ENCODE assay signal across 19 mouse cellular contexts in the genomic region with DNA sequence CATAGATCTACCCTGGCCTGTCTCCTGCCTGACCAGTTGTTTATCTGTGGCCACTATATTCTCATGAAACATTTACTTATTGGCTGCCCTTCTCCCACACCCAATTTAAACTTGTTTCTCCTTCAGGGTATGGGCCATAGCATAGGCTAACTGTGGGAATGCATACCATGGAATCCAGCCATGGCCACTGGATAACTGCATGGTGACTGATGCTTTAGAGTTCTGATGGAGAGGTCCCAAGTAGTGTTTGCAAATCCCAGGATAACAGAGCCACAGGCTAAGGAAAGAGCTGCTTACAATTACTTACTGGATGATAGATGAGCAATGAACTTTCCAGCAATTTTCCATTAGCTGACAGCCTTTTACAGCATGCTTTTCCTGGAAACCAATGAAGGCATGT.
DNase-seq lines count a peak whose midpoint lies in the region; ATAC-seq and TF ChIP-seq lines count a peak whose summit lies in the region.
"Had no signal": no experiment of that assay in that cellular context is flagged by ENCODE, and none has a peak within 500 bp of the region (broad histone marks: within the 10 kb centered on the region; RNA-seq: fewer than 3 reads in every experiment).

No protein-coding gene starts in this region.

- no peak for DNase-seq in embryonic facial prominence, embryonic 10.5 days (ENCODE audit: low spot score)
- no peak for DNase-seq in stomach, postnatal 0 days (ENCODE audit: low spot score)
- DNase-seq in gastrocnemius, adult 18-20 months (ENCODE audit: low spot score), result no peak
- DNase-seq: adrenal gland, adult 8-10 months; adrenal gland, postnatal 14 days; adrenal gland, postnatal 36 days; cerebellum, adult 11-12 months; cerebellum, adult 2 months; cerebellum, adult 9-10 months; cerebellum, postnatal 10 days; cerebellum, postnatal 25 days; forebrain, postnatal 0 days had no signal

- no peak for TF ChIP-seq CTCF in stomach, postnatal 0 days (IDR thresholded peaks at IDR 0.05; ENCODE audit: low read depth)

- ATAC-seq in embryonic facial prominence, embryonic 15.5 days (ENCODE audit: insufficient number of reproducible peaks, low FRiP score, low TSS enrichment, low read depth), result peak; percentile 39; the same call in 1 of the 2 replicates
- ATAC-seq in stomach, embryonic 16.5 days (ENCODE audit: insufficient read depth, low FRiP score), result peak; percentile 64; the same call in 1 of the 2 replicates
- ATAC-seq in stomach, postnatal 0 days (ENCODE audit: low FRiP score, low TSS enrichment), result no peak
- ATAC-seq: activated CD4-positive, CD25-positive, alpha-beta regulatory T cell, adult 4 months; forebrain, embryonic 13.5 days; forebrain, embryonic 15.5 days; Patski had no signal

- TF ChIP-seq EP300 in stomach, postnatal 0 days (optimal IDR thresholded peaks at IDR 0.05), result no peak

- no peaks in the 10 kb centered on the region for H3K4me1 ChIP-seq in embryonic facial prominence, embryonic 15.5 days
- H3K4me1 ChIP-seq in embryonic facial prominence, embryonic 10.5 days, result no peaks in the 10 kb centered on the region
- H3K4me1 ChIP-seq in stomach, embryonic 16.5 days (ENCODE audit: control insufficient read depth, insufficient read depth, low read length), result no peaks in the 10 kb centered on the region
- H3K4me1 ChIP-seq in stomach, postnatal 0 days (replicated peaks; ENCODE audit: control insufficient read depth, insufficient read depth), result no peaks in the 10 kb centered on the region
- H3K4me1 ChIP-seq: embryonic facial prominence, embryonic 13.5 days; forebrain, embryonic 13.5 days; forebrain, embryonic 15.5 days had no signal

- no peak overlapping the region for H3K4me3 ChIP-seq in embryonic facial prominence, embryonic 15.5 days (replicated peaks)
- H3K4me3 ChIP-seq in embryonic facial prominence, embryonic 10.5 days, result no peak overlapping the region
- no peak overlapping the region for H3K4me3 ChIP-seq in stomach, embryonic 16.5 days (replicated peaks; ENCODE audit: low read length)
- H3K4me3 ChIP-seq in stomach, postnatal 0 days (ENCODE audit: low read depth, low read length), result no peak overlapping the region
- H3K4me3 ChIP-seq: embryonic facial prominence, embryonic 13.5 days; forebrain, embryonic 13.5 days; forebrain, embryonic 15.5 days had no signal

- H3K27me3 ChIP-seq in embryonic facial prominence, embryonic 15.5 days, result no peaks in the 10 kb centered on the region
- no peaks in the 10 kb centered on the region for H3K27me3 ChIP-seq in embryonic facial prominence, embryonic 10.5 days (replicated peaks; ENCODE audit: low read depth, poor library complexity, severe bottlenecking)
- H3K27me3 ChIP-seq in stomach, embryonic 16.5 days (ENCODE audit: control insufficient read depth, insufficient read depth, low read length), result no peaks in the 10 kb centered on the region
- no peaks in the 10 kb centered on the region for H3K27me3 ChIP-seq in stomach, postnatal 0 days (ENCODE audit: control insufficient read depth, insufficient read depth, low read length)
- H3K27me3 ChIP-seq: embryonic facial prominence, embryonic 13.5 days; forebrain, embryonic 13.5 days; forebrain, embryonic 15.5 days; Patski had no signal

- H3K4me2 ChIP-seq in embryonic facial prominence, embryonic 15.5 days (replicated peaks), result no peak overlapping the region
- H3K4me2 ChIP-seq in stomach, embryonic 16.5 days (ENCODE audit: low read depth, low read length), result no peak overlapping the region
- no peak overlapping the region for H3K4me2 ChIP-seq in stomach, postnatal 0 days (replicated peaks; ENCODE audit: low read depth)
- H3K4me2 ChIP-seq: embryonic facial prominence, embryonic 13.5 days; forebrain, embryonic 13.5 days; forebrain, embryonic 15.5 days had no signal

- no peak overlapping the region for H3K27ac ChIP-seq in embryonic facial prominence, embryonic 15.5 days (replicated peaks)
- no peak overlapping the region for H3K27ac ChIP-seq in embryonic facial prominence, embryonic 10.5 days (replicated peaks)
- H3K27ac ChIP-seq in stomach, embryonic 16.5 days (ENCODE audit: low read length), result no peak overlapping the region
- H3K27ac ChIP-seq in stomach, postnatal 0 days (replicated peaks), result no peak overlapping the region
- H3K27ac ChIP-seq: embryonic facial prominence, embryonic 13.5 days; forebrain, embryonic 13.5 days; forebrain, embryonic 15.5 days had no signal

- no peaks in the 10 kb centered on the region for H3K36me3 ChIP-seq in embryonic facial prominence, embryonic 15.5 days
- no peaks in the 10 kb centered on the region for H3K36me3 ChIP-seq in embryonic facial prominence, embryonic 10.5 days (replicated peaks)
- H3K36me3 ChIP-seq in stomach, embryonic 16.5 days (ENCODE audit: control insufficient read depth, insufficient read depth, low read length), result no peaks in the 10 kb centered on the region
- H3K36me3 ChIP-seq in stomach, postnatal 0 days (ENCODE audit: control insufficient read depth, insufficient read depth, low read length), result no peaks in the 10 kb centered on the region
- H3K36me3 ChIP-seq: embryonic facial prominence, embryonic 13.5 days; forebrain, embryonic 15.5 days had no signal

- no peaks in the 10 kb centered on the region for H3K9me3 ChIP-seq in embryonic facial prominence, embryonic 15.5 days (replicated peaks)
- H3K9me3 ChIP-seq in embryonic facial prominence, embryonic 10.5 days, result no peaks in the 10 kb centered on the region
- no peaks in the 10 kb centered on the region for H3K9me3 ChIP-seq in stomach, embryonic 16.5 days (replicated peaks; ENCODE audit: control insufficient read depth, low read length)
- H3K9me3 ChIP-seq in stomach, postnatal 0 days (ENCODE audit: control insufficient read depth, low read length), result no peaks in the 10 kb centered on the region
- H3K9me3 ChIP-seq: embryonic facial prominence, embryonic 13.5 days; forebrain, embryonic 13.5 days; forebrain, embryonic 15.5 days had no signal

- H3K9ac ChIP-seq in embryonic facial prominence, embryonic 15.5 days, result no peak overlapping the region
- no peak overlapping the region for H3K9ac ChIP-seq in stomach, embryonic 16.5 days (ENCODE audit: low read length)
- no peak overlapping the region for H3K9ac ChIP-seq in stomach, postnatal 0 days (ENCODE audit: low read length)
- H3K9ac ChIP-seq: embryonic facial prominence, embryonic 13.5 days; forebrain, embryonic 13.5 days; forebrain, embryonic 15.5 days; forebrain, postnatal 0 days had no signal
